Mouse (Mus musculus) ES-Bruce4 (cell line): ENCODE data around the gene Ttyh2.

Source experiments
- CTCF ChIP-seq: IDR thresholded peaks from one replicate; pipeline ENCODE4 v1.8.1; 2011; ENCODE audit warnings: low read depth, low read length
- EP300 ChIP-seq: IDR thresholded peaks from 2 replicates; pipeline ENCODE4 v1.6.1; 2011; ENCODE audit warnings: low read depth, low read length; ENCODE audit not compliant: insufficient read depth
- POLR2A ChIP-seq: IDR thresholded peaks from one replicate; pipeline ENCODE4 v1.8.1; 2011; ENCODE audit warnings: low read length; ENCODE audit not compliant: insufficient read depth

GRCm38 (mm10) chr11:114702311-114702995, 27.2 kb downstream of the Ttyh2 start:
- no peak for TF ChIP-seq CTCF
- TF ChIP-seq EP300 = no peak
- TF ChIP-seq POLR2A = no peak
